Mouse (Mus musculus): ENCODE data around the gene Spata1.

The Spata1 gene

DNA sequence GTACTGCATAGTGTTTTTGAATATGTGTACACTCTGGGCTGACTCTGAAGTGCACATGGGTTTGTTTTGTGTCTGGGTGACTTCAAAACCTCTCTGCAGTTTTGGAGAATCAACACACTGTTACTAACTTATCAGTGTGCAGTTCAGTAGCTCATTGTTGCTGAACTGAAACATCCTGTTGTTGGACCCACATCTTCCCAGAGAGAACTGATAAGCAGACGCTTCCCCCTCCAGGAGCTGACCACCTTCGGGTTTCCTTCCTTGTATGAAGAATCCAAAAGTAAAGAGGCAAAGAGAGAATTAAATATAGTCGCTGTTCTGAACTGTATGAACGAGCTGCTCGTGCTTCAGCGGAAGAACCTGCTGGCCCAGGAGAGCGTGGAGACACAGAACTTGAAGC lies 80.7 kb downstream of the Spata1 start:
- DNase-seq: no peak

DNA sequence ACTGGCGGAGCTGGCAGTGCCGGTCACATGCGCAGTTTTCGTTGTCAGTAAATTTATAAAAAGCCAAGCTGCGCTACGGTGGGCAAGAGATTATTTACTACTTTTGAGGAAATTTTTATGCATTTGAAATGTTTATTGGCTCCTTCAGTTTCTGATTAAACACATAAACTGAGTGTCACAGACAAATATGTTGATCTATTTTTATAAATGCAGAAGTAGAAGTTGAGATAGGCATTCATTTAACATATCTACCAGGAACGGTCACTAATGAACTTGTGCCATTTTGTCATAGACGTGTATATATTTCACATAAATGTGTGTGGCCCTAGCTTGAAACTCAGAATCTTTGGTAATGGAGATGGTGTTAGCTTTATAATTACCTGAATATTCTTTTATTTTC lies 81.7 kb downstream of the Spata1 start:
- no peak for DNase-seq

DNA sequence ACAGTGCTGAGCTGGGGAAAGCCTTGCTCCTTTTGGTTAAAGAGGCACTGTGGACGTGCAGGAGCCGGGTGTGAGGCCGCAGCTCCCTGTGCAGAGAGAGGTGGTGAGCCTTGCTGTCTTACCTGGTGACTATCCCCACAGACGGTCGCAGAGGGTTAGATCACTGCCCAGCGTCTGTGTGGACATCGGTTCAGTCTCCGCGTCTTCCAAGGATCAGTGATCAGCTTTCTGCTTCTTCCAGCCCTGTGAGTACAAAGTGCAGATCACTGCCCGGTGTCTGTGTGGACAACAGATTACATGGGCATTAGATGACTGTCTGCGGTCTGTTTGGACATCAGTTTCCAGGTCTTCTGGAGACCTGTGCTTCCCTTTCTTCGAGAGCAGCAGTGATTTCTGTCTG lies 85.0 kb downstream of the Spata1 start:
- no peak for DNase-seq

DNA sequence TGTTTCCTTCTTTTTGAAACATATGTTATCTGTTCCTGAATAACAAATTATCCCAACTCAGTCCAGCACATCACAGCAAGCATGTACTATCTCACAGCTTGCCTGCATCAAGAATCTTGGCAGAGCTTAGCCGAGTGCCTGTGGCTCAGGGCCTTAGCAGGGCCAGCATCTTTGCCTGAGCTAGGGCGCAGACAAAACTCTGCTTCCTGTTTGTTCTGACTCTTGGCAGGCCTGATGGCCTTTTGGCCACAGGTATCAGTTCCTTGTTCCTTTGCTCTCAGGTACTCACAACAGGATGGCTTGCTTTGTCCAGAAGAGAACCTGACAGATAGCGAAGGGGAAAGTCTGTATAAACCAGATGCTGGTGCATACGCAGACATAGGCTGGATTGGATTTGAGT lies 85.6 kb downstream of the Spata1 start:
- DNase-seq: no peak

DNA sequence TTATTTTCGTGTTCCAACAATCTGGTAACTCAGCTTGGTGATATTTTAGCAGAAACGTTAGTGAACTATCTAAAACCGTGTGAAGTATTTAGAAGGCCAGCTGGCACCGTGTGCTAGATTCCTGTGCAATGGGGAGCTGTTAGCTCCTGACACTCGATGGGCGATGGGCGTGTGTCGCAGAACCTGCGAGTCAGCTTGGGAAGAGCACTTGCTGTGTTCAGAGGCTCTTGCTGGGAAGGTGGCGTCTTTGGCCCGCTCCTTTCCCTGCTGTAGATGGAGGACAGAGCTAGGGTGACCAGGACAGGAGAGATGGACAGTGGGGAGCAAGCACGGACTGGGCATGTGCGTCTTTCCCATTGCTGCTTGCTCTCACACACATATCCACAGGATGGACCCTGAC lies 86.5 kb downstream of the Spata1 start:
- no peak for DNase-seq

DNA sequence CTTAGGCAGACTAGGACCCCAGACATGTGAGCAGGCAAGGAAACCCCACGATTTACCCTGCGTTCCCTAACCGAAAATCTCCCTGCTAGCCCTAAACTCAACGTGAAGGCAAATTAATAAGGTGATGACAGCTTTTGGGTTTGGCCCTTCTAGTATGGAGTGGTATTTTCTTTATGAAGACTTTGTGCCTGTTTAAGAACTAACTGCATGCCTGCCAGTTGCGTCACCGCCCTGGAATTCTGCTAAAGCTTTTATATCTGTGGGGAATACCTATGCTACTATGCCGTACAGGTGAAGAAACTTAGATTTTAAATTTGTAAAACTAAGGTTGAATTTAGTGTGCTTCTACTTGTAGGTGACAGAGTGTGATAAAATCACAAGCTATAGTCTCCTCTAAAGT lies 87.1 kb downstream of the Spata1 start:
- DNase-seq: no peak

DNA sequence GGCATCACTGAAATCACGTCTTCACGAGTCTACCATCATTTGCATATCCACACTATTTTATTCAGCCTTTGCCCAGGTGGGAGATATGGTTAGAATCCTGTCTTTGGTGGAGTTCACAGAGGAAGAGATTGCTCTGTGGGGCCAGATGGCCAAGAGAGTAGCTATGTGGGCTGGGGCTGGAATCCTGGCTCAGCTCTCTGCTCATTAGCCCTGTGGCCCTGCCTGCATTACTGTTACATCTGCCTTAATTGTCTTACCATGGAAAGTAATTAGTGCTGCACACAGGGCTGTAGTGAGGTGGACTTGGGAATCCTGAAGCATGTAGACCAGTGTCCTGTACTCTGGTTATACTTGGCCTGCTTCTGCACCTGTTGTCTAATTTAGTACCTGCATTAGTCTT lies 87.5 kb downstream of the Spata1 start:
- peak; percentile 76 for DNase-seq

DNA sequence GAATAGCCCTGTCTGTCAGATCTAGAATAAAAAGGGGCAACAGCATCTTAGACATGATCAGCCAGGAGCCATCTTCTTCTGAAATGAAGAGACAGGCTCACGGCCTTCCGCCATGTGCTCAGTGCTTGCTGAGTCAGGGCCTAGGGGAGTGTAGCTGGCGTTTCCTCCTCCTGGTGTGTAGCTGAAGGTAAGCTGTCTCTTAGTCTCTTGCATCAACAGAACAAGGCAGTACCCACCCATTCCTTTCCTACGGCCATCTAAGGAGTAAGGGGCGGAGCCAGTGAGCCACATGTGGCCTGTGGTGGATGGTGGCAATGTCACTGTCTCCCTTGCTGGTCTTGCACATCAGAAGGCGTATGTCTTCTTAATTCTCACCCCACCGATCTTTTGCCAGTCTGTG lies 89.4 kb downstream of the Spata1 start:
- DNase-seq: no peak
